Mouse (Mus musculus) thymus, postnatal 25 days (tissue): ENCODE measurements around the gene Scn2b.

Experiments used
- DNase-seq: peaks from one replicate; pipeline ENCODE4 v3.0.0; 2022

The Scn2b gene

GRCm38 (mm10) chr9:45117741-45118431 is at the start of gene Scn2b:
Gene Scn2b (plus strand): TSS chr9:45117782.
- peak; percentile 54 for DNase-seq

- no peak for DNase-seq
Observed at GRCm38 (mm10) chr9:45071800-45072199, 45.8 kb upstream of the Scn2b start.

- DNase-seq, result no peak
Observed at GRCm38 (mm10) chr9:45077859-45078258, 39.7 kb upstream of the Scn2b start.

- peak; percentile 58 for DNase-seq
Observed at GRCm38 (mm10) chr9:45079011-45079410, 38.6 kb upstream of the Scn2b start, which contains the start of gene Jaml. Gene Jaml (plus strand): TSS chr9:45079183.

- no peak for DNase-seq
Observed at GRCm38 (mm10) chr9:45083132-45083531, 34.5 kb upstream of the Scn2b start.

- DNase-seq, result no peak
Observed at GRCm38 (mm10) chr9:45084556-45084955, 33.0 kb upstream of the Scn2b start.

GRCm38 (mm10) chr9:45085741-45086690 is 31.6 kb upstream of the Scn2b start:
- no peak for DNase-seq

- no peak for DNase-seq
Observed at GRCm38 (mm10) chr9:45088040-45088439, 29.5 kb upstream of the Scn2b start.

GRCm38 (mm10) chr9:45090811-45091210 is 26.8 kb upstream of the Scn2b start:
- no peak for DNase-seq

GRCm38 (mm10) chr9:45092641-45093040 is 24.9 kb upstream of the Scn2b start:
- DNase-seq, result no peak

GRCm38 (mm10) chr9:45095149-45095937 is 22.2 kb upstream of the Scn2b start:
- no peak for DNase-seq

GRCm38 (mm10) chr9:45097877-45098276 is 19.7 kb upstream of the Scn2b start:
- no peak for DNase-seq

- peak; percentile 64 for DNase-seq
Observed at GRCm38 (mm10) chr9:45098426-45098825, 19.2 kb upstream of the Scn2b start.

GRCm38 (mm10) chr9:45102528-45102927 is 15.1 kb upstream of the Scn2b start:
- no peak for DNase-seq

- no peak for DNase-seq
Observed at GRCm38 (mm10) chr9:45103211-45103979, 14.2 kb upstream of the Scn2b start.

GRCm38 (mm10) chr9:45105596-45106374 is 11.8 kb upstream of the Scn2b start:
- DNase-seq, result no peak

- DNase-seq, result no peak
Observed at GRCm38 (mm10) chr9:45115706-45116105, 1.9 kb upstream of the Scn2b start.

GRCm38 (mm10) chr9:45116819-45117218 is 763 bp upstream of the Scn2b start:
- DNase-seq, result peak; percentile 34

- no peak for DNase-seq
Observed at GRCm38 (mm10) chr9:45118552-45118951, 970 bp downstream of the Scn2b start.

- no peak for DNase-seq
Observed at GRCm38 (mm10) chr9:45119316-45119953, 1.9 kb downstream of the Scn2b start.
